Mouse (Mus musculus) bone marrow macrophage, adult 2 months (primary cell): ENCODE measurements around the gene Kcna5. TPM values are rescaled to one million over a fixed set of nuclear protein-coding genes. Genes with fewer than 3 reads are reported as not detected.

Experiments
- H3K27ac ChIP-seq: 2 replicates; pipeline ENCODE4 v1.5.1; 2012; ENCODE audit warnings: low read depth, low read length; ENCODE audit not compliant: insufficient read depth
- H3K4me1 ChIP-seq: 2 replicates; pipeline ENCODE4 v1.6.1; 2012; ENCODE audit warnings: low read length; ENCODE audit not compliant: control insufficient read depth, insufficient read depth
- H3K4me3 ChIP-seq: 2 replicates; pipeline ENCODE4 v1.5.1; 2012; ENCODE audit warnings: mild to moderate bottlenecking, low read length, moderate library complexity; ENCODE audit not compliant: insufficient read depth
- CTCF ChIP-seq: IDR thresholded peaks from 2 replicates; pipeline ENCODE4 v1.5.1; 2012; ENCODE audit warnings: low read depth, mild to moderate bottlenecking, low read length, moderate library complexity
- POLR2A ChIP-seq: IDR thresholded peaks from 2 replicates; pipeline ENCODE4 v1.6.1; 2012; ENCODE audit warnings: mild to moderate bottlenecking, low read depth, low read length, borderline replicate concordance
- polyA plus RNA-seq: library from polyadenylated mRNA; stranded (reverse); fragments of >200 nt; gene quantifications from 2 replicates; pipeline ENCODE4 v1.2.4, GENCODE M21; 2012; ENCODE audit not compliant: missing spikeins, insufficient read depth, insufficient read length

Gene Kcna5
- not detected in 2 replicates for polyA plus RNA-seq

GRCm38 (mm10) chr6:126535208-126535910 is at the start of gene Kcna5:
Gene Kcna5, minus strand, starts transcription at chr6:126535412.
- no peak within 1 kb of the TSS for H3K4me3 ChIP-seq
- no peak for TF ChIP-seq POLR2A
- no peaks in the 10 kb centered on the region for H3K4me1 ChIP-seq
- H3K27ac ChIP-seq, result no peak within 1 kb of the TSS

- H3K4me1 ChIP-seq, result no peaks in the 10 kb centered on the region
Measured at GRCm38 (mm10) chr6:126583075-126583474, 47.9 kb upstream of the Kcna5 start.

GRCm38 (mm10) chr6:126581632-126582031 is 46.4 kb upstream of the Kcna5 start:
- Histone ChIP-seq H3K4me3 (no peak overlapping the region), H3K4me1 (no peaks in the 10 kb centered on the region), H3K27ac (no peak overlapping the region)
- TF ChIP-seq POLR2A (no peak), CTCF (no peak)

More at GRCm38 (mm10) chr6:126583075-126583474, 47.9 kb upstream of the Kcna5 start:
- TF ChIP-seq POLR2A (no peak), CTCF (peak; percentile 42; the same call in 1 of the 2 replicates)
- Histone ChIP-seq H3K4me3 (no peak overlapping the region), H3K27ac (no peak overlapping the region)

GRCm38 (mm10) chr6:126580571-126580970 is 45.4 kb upstream of the Kcna5 start:
- TF ChIP-seq POLR2A (no peak), CTCF (no peak)
- no peaks in the 10 kb centered on the region for H3K4me1 ChIP-seq
- H3K4me3 ChIP-seq, result no peak overlapping the region
- no peak overlapping the region for H3K27ac ChIP-seq

GRCm38 (mm10) chr6:126577415-126577814 is 42.2 kb upstream of the Kcna5 start:
- Histone ChIP-seq H3K4me3 (no peak overlapping the region), H3K27ac (no peak overlapping the region), H3K4me1 (no peaks in the 10 kb centered on the region)
- no peak for TF ChIP-seq POLR2A

- TF ChIP-seq POLR2A, result no peak
- no peak for TF ChIP-seq CTCF
- H3K27ac ChIP-seq, result no peak overlapping the region
- H3K4me1 ChIP-seq, result no peaks in the 10 kb centered on the region
- H3K4me3 ChIP-seq, result no peak overlapping the region
Measured at GRCm38 (mm10) chr6:126576566-126576965, 41.4 kb upstream of the Kcna5 start.

- Histone ChIP-seq H3K4me1 (no peaks in the 10 kb centered on the region), H3K27ac (no peak overlapping the region), H3K4me3 (no peak overlapping the region)
- no peak for TF ChIP-seq CTCF
- TF ChIP-seq POLR2A, result no peak
Measured at GRCm38 (mm10) chr6:126574778-126575177, 39.6 kb upstream of the Kcna5 start.

- H3K27ac ChIP-seq, result no peak overlapping the region
- TF ChIP-seq CTCF (no peak), POLR2A (no peak)
- no peak overlapping the region for H3K4me3 ChIP-seq
- no peaks in the 10 kb centered on the region for H3K4me1 ChIP-seq
Measured at GRCm38 (mm10) chr6:126573021-126573420, 37.8 kb upstream of the Kcna5 start.

- no peak overlapping the region for H3K27ac ChIP-seq
- H3K4me1 ChIP-seq, result no peaks in the 10 kb centered on the region
- no peak for TF ChIP-seq POLR2A
- TF ChIP-seq CTCF, result no peak
- H3K4me3 ChIP-seq, result no peak overlapping the region
Measured at GRCm38 (mm10) chr6:126569809-126570208, 34.6 kb upstream of the Kcna5 start.

- TF ChIP-seq POLR2A, result no peak
- TF ChIP-seq CTCF, result no peak
- no peaks in the 10 kb centered on the region for H3K4me1 ChIP-seq
- H3K27ac ChIP-seq, result no peak overlapping the region
- H3K4me3 ChIP-seq, result no peak overlapping the region
Measured at GRCm38 (mm10) chr6:126568046-126568830, 33.0 kb upstream of the Kcna5 start.

- H3K4me1 ChIP-seq, result no peaks in the 10 kb centered on the region
- TF ChIP-seq POLR2A (no peak), CTCF (no peak)
- no peak overlapping the region for H3K27ac ChIP-seq
- H3K4me3 ChIP-seq, result no peak overlapping the region
Measured at GRCm38 (mm10) chr6:126567326-126567725, 32.1 kb upstream of the Kcna5 start.
